Mouse (Mus musculus) lung, adult 10 weeks (tissue): Measurements from ENCODE around the gene Klhl28. TPM values are rescaled to one million over a fixed set of nuclear protein-coding genes. Genes with fewer than 3 reads are reported as not detected.

Experiments
- polyA plus RNA-seq: library from polyadenylated mRNA; stranded (reverse); fragments of 350-450 nt; fragmentation: Illumina TruSeq; extraction: RNeasy Lipid Tissue Mini Kit (QIAGEN cat#74804); gene quantifications from one replicate; pipeline ENCODE4 v1.2.3, GENCODE M21; 2014; ENCODE audit warnings: low read depth, low replicate concordance; ENCODE audit not compliant: insufficient read depth

The Klhl28 gene
- 3.7 TPM for polyA plus RNA-seq

GRCm38 (mm10) chr12:64965124-64966026 lies at the start of gene Klhl28, which contains the start of gene Togaram1:
Klhl28 (minus strand) TSS chr12:64965534.
Togaram1 (plus strand) TSS chr12:64965804.

GRCm38 (mm10) chr12:64917578-64918471 lies 47.5 kb downstream of the Klhl28 start, which contains the start of gene Gm527:
Gm527 (plus strand) TSS chr12:64917906.

Other genes starting within 250 kb of the Klhl28 start
- 3.8 TPM for gene Gm527, start 47.6 kb downstream of the Klhl28 start, polyA plus RNA-seq
- 10.8 TPM for gene Togaram1, start 270 bp upstream of the Klhl28 start, polyA plus RNA-seq
- 13.3 TPM for gene Prpf39, start 70.8 kb upstream of the Klhl28 start, polyA plus RNA-seq
- gene Fkbp3, start 108.5 kb upstream of the Klhl28 start, polyA plus RNA-seq, result 63.9 TPM
- 0.50 TPM for gene Fancm, start 110.1 kb upstream of the Klhl28 start, polyA plus RNA-seq
- 0.24 TPM for gene Mis18bp1, start 207.1 kb upstream of the Klhl28 start, polyA plus RNA-seq